Mouse (Mus musculus) cerebellum, adult (tissue): ENCODE measurements at regions not wholly inside any gene's neighbourhood (a gene's known extent, or its start where the extent isn't known, plus 50 kb on each side); places are given as distances from the start of the nearest gene placed in this dataset.

Experiments used
- ATAC-seq: cut with Nextera tagmentation; 2 replicates; pipeline ENCODE4 v1.9.2; 2017; ENCODE audit warnings: mild to moderate bottlenecking, moderate library complexity, mixed read lengths; ENCODE audit not compliant: insufficient number of reproducible peaks, low FRiP score, low TSS enrichment

GRCm38 (mm10) chr3:148572493-148572892, 417.9 kb downstream of the Adgrl2 start:
- no peak for ATAC-seq

DNA sequence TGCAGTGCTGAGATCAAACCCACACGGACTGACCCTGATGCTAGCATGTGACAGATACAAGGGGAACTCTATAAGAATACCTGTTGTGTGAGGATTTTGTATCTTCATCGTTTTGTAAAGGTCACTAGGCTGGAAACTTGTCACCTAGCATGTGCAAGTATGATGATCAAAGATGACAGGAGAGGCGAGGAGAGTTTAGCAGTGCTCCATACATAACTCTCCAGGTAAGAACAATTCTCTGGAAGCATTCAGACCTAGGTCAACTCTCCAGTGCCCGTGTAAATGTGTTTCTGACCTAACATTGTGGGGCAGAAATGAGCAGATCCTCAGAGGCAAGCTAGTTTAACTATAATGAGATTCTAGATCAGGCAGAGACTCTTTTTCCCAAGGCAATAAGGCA, 425.6 kb downstream of the Adgrl2 start:
- no peak for ATAC-seq

- ATAC-seq: no peak
These were observed 429.1 kb downstream of the Adgrl2 start for GRCm38 (mm10) chr3:148561211-148561610.

GRCm38 (mm10) chr3:148559752-148560460, 430.4 kb downstream of the Adgrl2 start:
- no peak for ATAC-seq

- no peak for ATAC-seq
These were observed 431.7 kb downstream of the Adgrl2 start for GRCm38 (mm10) chr3:148558592-148559157.

GRCm38 (mm10) chr3:148555324-148555723, 435.0 kb downstream of the Adgrl2 start:
- no peak for ATAC-seq

- no peak for ATAC-seq
These were observed 439.6 kb downstream of the Adgrl2 start for GRCm38 (mm10) chr3:148550716-148551115.

DNA sequence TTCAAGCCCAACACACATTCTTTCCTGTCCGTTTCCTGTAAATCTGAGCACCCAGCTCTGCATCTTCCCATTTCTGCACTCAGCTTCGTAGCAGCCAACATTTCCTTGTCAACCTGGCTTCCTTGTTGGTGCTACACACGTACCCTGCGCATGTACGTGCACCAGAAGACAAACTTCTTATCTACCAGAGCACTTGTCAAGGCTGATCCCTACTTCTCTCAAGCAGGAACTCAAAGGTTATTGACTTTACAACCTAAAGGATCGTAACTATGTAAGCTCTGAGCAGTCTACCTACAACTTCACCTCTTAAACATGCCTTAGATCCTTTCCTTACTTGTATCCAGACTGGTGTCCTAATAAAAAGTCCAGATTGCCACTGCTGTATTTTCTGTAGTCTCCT, 445.4 kb downstream of the Adgrl2 start:
- ATAC-seq: no peak

DNA sequence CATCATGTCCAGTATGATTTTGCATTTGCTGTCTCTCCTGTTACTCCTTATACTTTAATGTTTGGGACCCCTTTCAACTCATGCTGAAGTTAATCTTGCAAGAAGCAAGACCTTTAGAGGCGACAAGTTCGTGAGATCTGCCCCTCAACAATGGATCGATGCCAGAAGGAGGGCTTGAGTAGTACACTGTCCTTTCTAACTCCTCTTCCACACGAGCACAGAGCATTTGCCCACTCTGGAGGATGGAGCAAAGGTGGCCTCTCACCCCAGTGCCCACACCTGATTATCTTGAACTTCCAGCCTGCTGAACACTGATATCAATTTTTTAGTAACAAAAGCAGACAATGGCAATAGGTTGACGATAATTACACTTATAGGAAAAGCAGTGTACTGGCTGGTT, 448.1 kb downstream of the Adgrl2 start:
- no peak for ATAC-seq

- ATAC-seq: no peak
These were observed 452.6 kb downstream of the Adgrl2 start for GRCm38 (mm10) chr3:148537669-148538271.

- no peak for ATAC-seq
These were observed 460.5 kb downstream of the Adgrl2 start for GRCm38 (mm10) chr3:148529893-148530292.

DNA sequence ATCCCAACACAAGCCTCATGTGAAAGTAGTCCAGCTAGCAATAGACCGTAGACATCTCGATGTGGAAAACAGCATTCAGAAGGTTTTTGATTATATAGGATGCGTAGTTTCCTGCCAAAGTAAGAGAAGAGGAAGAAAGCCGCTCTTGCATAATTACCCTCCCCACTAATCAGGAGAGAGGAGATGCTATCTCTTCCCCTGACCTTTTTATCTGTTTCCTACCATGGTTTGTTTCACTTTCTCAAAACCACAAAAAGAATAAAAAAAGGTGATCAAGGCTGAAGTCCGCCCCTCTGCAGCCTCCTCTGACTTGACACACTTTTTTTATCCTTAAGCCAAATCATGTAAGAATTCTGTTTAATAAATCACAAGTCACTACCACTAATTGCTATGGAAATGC, 480.0 kb downstream of the Adgrl2 start:
- no peak for ATAC-seq

DNA sequence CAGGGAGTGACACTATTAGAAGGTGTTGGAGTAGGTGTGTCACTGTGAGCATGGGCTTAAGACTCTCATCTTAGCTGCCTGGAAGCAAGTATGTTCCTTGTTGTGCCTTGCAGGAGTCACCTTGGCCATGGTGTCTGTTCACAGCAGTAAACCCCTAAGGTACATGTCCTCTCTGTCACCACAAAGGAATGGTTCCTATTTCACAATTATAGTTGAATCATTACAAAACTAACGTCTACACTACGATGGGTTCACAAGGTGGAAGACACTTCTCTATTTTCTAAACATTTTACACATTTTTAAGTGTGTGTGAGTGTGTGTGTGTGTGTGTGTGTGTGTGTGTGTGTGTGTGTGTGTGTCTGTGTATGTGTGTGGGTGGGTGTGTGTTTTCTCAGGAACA, 485.4 kb downstream of the Adgrl2 start:
- ATAC-seq: no peak

DNA sequence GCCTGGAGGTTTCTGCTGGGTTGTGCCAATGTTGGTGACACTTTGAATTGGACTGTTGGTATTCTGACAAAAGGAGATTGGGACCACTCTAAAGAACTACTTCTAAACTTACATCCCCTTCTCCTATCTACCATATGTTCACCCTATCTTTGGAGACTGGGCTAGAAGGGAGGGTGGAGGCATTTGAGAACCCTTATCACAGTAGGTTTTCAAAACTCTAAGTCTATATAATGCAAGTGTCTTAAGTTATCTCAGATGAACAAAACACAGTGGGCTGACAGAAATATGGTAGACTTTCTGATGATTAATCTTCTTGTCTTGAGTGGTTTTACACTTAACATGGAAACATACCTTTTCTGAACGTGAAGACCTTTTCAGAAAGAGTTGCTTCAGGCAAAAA, 486.9 kb downstream of the Adgrl2 start:
- ATAC-seq: no peak

DNA sequence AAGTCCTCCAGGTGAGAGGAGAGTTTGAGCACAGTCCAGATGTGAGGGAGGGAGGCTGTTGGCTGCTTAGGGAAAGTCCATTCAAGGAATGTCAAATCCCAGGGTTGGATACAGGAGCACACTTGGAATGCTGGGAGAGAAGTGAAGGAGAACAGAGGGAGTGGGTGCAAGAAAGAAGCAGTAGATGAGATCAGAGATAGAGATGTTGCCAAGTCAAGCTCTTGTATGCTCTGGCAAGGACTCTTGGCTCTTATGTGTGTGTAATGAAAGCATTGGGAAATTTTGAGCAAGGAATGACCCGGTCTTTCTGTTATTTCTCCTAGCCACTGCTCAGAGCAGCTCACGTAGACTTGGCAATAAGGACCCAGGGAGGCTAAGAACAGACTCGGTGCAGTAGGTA, 488.6 kb downstream of the Adgrl2 start:
- ATAC-seq: no peak

GRCm38 (mm10) chr3:148496672-148497071, 493.7 kb downstream of the Adgrl2 start:
- ATAC-seq: no peak

DNA sequence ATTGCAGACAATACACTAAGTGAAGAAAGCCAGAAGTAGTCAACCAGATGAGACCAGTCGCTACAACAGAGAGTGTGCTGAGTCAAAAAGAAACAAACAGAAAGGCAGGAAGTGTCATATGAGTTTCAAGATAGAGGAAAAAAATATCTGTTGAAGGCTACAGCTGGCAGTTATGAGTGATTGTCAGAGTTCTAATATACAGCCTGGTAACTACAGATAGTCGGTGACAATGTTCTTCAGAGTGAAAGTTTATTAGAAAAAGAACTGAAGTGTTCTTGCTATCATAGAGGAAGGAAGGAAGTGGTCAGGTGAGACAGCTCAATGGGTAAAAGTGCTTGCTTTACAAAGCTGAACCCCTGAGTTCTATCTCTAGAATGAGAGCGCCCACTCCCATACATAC, 499.1 kb downstream of the Adgrl2 start:
- ATAC-seq: no peak

GRCm38 (mm10) chr3:148489201-148489600, 501.2 kb downstream of the Adgrl2 start:
- ATAC-seq: no peak

GRCm38 (mm10) chr3:148487949-148488348, 502.4 kb downstream of the Adgrl2 start:
- no peak for ATAC-seq

- no peak for ATAC-seq
These were observed 514.5 kb downstream of the Adgrl2 start for GRCm38 (mm10) chr3:148475862-148476261.

DNA sequence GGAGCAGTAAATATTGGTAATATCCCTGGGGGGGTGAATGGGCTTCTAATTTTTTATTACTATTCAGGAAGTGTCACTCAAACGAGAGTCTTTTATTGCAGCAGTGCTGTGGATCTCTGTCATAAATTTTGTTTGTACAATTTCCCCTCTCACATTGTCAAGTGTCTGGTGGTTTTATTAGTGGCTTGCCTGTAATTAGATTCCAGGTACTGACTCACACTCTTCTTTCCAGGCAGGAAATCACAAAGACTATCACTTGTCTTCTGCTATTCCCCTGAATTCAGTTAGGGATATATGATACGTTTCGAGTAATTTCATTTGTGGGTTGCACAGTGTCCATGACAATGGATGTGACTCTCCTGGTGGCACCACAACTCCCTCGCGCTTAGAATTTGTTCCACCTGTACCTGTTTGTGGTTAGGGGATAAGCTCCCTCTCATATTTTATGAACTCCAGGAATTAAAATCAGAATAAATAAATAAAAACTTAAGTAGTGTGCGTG, 517.4 kb downstream of the Adgrl2 start:
- ATAC-seq: no peak

- no peak for ATAC-seq
These were observed 524.9 kb downstream of the Adgrl2 start for GRCm38 (mm10) chr3:148465456-148465855.
